Mouse (Mus musculus): Measurements from ENCODE around the gene Slfn3. TPM values are rescaled to one million over a fixed set of nuclear protein-coding genes. Genes with fewer than 3 reads are reported as not detected.
"Not testable (repeated sequence)": the region's sequence is repeated elsewhere in the genome, so short reads cannot be mapped to it uniquely, and the experiment has no call there.

The Slfn3 gene
- polyA plus RNA-seq, 1 experiment from 2014 or later: 0.18 TPM

DNA sequence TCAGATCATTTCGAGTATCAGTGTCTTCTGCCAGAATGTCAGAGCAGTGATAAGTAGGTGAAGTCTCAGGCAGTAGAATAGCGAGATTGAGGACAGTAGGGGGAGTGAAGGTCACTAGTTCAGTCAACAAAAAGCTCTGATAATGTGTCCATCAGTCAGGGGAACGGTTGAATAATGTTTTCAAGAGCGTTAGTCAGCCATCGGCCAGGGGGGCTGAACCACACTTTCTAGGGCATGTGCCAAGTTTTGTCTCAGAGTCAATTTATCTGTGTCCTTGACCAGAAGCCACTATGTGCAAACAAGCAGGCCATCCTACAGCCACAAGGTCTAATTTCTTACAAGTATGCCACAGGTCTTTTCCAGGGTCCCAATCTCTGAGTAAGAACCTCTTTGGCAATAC, 66.1 kb downstream of the Slfn3 start:
- not testable (repeated sequence) for H3K4me2 ChIP-seq (ENCODE audit: low read length); H3K4me3 ChIP-seq (ENCODE audit: low read length); ATAC-seq; H3K4me1 ChIP-seq (ENCODE audit: control insufficient read depth, insufficient read depth, low read depth, low read length); H3K36me3 ChIP-seq (ENCODE audit: control insufficient read depth, insufficient read depth, low read length); H3K27me3 ChIP-seq (replicated peaks; ENCODE audit: control insufficient read depth, insufficient read depth, low read length); H3K9me3 ChIP-seq (ENCODE audit: control insufficient read depth, low read length); H3K9ac ChIP-seq (ENCODE audit: low read depth, low read length); H3K27ac ChIP-seq (ENCODE audit: low read depth, low read length)
- WGBS: 61% methylated on average over 5 of the region's 5 CpGs

DNA sequence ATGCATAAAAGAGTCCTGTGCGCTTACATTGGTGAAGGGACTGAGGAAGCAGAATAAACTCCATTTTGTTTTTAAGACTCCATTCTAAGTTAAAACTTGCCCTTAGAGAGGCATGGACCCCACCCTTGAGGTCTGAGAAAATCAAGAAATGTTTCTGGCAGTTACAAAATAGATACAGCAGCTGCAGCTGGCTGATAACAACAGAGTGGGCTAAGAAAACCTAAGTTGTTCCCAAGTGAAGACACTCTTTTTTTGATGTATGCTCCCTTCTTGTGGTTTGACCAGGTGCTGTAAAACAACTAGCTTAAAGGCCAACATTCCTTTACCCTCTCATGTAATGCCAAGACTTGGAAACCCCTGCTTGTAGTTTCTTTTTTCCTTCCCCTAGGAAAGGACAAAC, 71.5 kb downstream of the Slfn3 start:
- Histone ChIP-seq H3K4me3 (ENCODE audit: low read length) (no peak overlapping the region), H3K4me2 (ENCODE audit: low read length) (no peak overlapping the region), H3K9me3 (ENCODE audit: control insufficient read depth, low read length) (no peaks in the 10 kb centered on the region), H3K4me1 (ENCODE audit: control insufficient read depth, insufficient read depth, low read depth, low read length) (no peaks in the 10 kb centered on the region), H3K27ac (ENCODE audit: low read depth, low read length) (no peak overlapping the region), H3K9ac (ENCODE audit: low read depth, low read length) (no peak overlapping the region), H3K27me3 (replicated peaks; ENCODE audit: control insufficient read depth, insufficient read depth, low read length) (no peaks in the 10 kb centered on the region), H3K36me3 (ENCODE audit: control insufficient read depth, insufficient read depth, low read length) (no peaks in the 10 kb centered on the region)
- no peak for ATAC-seq
- WGBS: 94% methylated on average over 1 of the region's 1 CpGs

DNA sequence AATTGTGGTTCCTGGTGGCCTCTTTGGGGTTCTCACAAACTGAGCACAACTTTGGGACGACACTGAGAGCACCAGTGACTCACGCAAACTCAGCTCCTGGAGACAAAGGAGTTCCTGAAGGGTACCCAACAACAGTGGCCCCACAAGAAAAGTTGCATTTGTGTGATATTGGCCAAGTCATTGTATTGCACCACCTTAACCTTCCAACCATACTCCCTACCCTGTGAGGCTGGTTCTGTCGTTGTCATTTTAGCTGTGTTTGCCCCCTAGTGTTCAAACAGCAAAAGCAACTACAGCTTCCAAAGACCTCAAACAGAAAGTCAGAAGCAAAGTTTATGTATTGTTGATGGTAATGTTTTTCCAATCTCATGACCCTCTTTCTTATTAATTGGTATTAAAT, 72.0 kb downstream of the Slfn3 start:
- H3K9me3 ChIP-seq (ENCODE audit: control insufficient read depth, low read length): no peaks in the 10 kb centered on the region
- no peak for ATAC-seq
- WGBS: 62% methylated on average over 3 of the region's 3 CpGs

More for the DNA sequence above, 72.0 kb downstream of the Slfn3 start:
- Histone ChIP-seq H3K27ac (ENCODE audit: low read depth, low read length) (no peak overlapping the region), H3K36me3 (ENCODE audit: control insufficient read depth, insufficient read depth, low read length) (no peaks in the 10 kb centered on the region), H3K4me2 (ENCODE audit: low read length) (no peak overlapping the region), H3K4me3 (ENCODE audit: low read length) (no peak overlapping the region), H3K27me3 (replicated peaks; ENCODE audit: control insufficient read depth, insufficient read depth, low read length) (no peaks in the 10 kb centered on the region), H3K9ac (ENCODE audit: low read depth, low read length) (no peak overlapping the region), H3K4me1 (ENCODE audit: control insufficient read depth, insufficient read depth, low read depth, low read length) (no peaks in the 10 kb centered on the region)

Other genes starting within 250 kb of the Slfn3 start
- gene Slfn5, start 240.0 kb upstream of the Slfn3 start, polyA plus RNA-seq (2015; fragmentation: Nextera tagmentation; extraction: Ambion mirVana): 1.3 and 1.9 TPM in 2 replicates
- gene Slfn9, start 199.5 kb upstream of the Slfn3 start, polyA plus RNA-seq (2015; fragmentation: Nextera tagmentation; extraction: Ambion mirVana): 2.1 and 2.7 TPM in 2 replicates
- gene Slfn8, start 170.5 kb upstream of the Slfn3 start, polyA plus RNA-seq (2015; fragmentation: Nextera tagmentation; extraction: Ambion mirVana): 0.14 and 0.37 TPM in 2 replicates
- 1.3 TPM in 2 replicates for gene Slfn2, start 126.2 kb upstream of the Slfn3 start, polyA plus RNA-seq (2015; fragmentation: Nextera tagmentation; extraction: Ambion mirVana)
- 0.08 TPM in 1 of 2 replicates, not detected in the other for gene Slfn1, start 74.5 kb upstream of the Slfn3 start, polyA plus RNA-seq (2015; fragmentation: Nextera tagmentation; extraction: Ambion mirVana)
- gene Slfn4, start 16.1 kb upstream of the Slfn3 start, polyA plus RNA-seq (2015; fragmentation: Nextera tagmentation; extraction: Ambion mirVana): not detected in 2 replicates
- gene Slfn14, start 95.4 kb downstream of the Slfn3 start, polyA plus RNA-seq (2015; fragmentation: Nextera tagmentation; extraction: Ambion mirVana): 0.10 TPM in 1 of 2 replicates, not detected in the other
- gene Ap2b1, start 107.7 kb downstream of the Slfn3 start, polyA plus RNA-seq (2015; fragmentation: Nextera tagmentation; extraction: Ambion mirVana): 113 and 131 TPM in 2 replicates
- gene Pex12, start 111.3 kb downstream of the Slfn3 start, polyA plus RNA-seq (2015; fragmentation: Nextera tagmentation; extraction: Ambion mirVana): 15.0 and 16.7 TPM in 2 replicates
- gene Rasl10b, start 217.8 kb downstream of the Slfn3 start, polyA plus RNA-seq (2015; fragmentation: Nextera tagmentation; extraction: Ambion mirVana): 15.1 and 32.7 TPM in 2 replicates
- gene Gas2l2, start 238.1 kb downstream of the Slfn3 start, polyA plus RNA-seq (2015; fragmentation: Nextera tagmentation; extraction: Ambion mirVana): 0.92 and 1.2 TPM in 2 replicates
- gene 1700020L24Rik, start 246.3 kb downstream of the Slfn3 start, polyA plus RNA-seq (2015; fragmentation: Nextera tagmentation; extraction: Ambion mirVana): 0.50 and 0.56 TPM in 2 replicates